Mouse (Mus musculus) mature B cell (primary cell): ENCODE data around the gene Herc6.

ENCODE experiments used
- in situ Hi-C: fragments of 300-500 bp; cut with MboI; formaldehyde crosslinking; loops from 2 replicates; pipeline ENCODE4 v1.14.3; 2019

The Herc6 gene

DNA sequence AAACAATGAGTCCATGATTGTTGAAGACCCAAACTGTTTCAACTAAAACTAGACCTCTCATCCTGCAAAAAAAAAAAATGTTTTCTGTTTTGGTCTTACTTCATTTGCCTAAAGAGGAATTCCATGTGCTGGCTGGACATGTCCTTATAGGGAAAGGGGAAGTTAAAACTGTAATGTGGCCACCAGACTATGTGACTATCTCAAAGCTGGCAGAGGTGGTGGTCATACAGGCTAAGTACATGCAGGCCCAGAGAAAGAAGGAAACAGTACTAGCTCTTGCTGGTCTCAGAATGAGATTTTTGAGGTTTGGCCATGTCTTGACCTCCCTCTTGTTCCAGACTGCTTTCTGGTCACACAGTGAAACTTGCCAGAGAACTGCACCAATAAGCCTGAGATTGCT is 9.2 kb upstream of the Herc6 start:
- in situ Hi-C loops: loop anchor here (10.0 kb wide), 2 partner anchors 647 to 767 kb away; partner anchors contain the start of genes Nt5c3 and Vmn1r4

DNA sequence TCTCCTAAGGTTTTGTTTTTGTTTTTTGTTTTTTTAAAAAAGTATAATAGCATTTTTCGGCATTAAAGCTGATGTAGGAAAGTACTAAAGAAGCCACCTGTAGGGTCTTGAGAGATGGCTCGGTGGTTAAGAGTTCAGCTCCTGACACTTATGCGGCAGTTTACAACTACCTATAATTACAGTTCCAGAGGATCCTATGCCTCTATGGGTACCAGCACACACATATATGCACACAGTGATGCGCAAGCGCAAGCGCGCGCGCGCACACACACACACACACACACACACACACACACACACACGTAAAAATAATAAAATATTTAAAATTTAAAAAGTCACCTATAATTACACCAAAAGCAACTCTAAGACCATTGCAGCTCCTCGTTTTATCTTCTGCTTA is 795 bp downstream of the Herc6 start:
- in situ Hi-C loops: no loop called here

DNA sequence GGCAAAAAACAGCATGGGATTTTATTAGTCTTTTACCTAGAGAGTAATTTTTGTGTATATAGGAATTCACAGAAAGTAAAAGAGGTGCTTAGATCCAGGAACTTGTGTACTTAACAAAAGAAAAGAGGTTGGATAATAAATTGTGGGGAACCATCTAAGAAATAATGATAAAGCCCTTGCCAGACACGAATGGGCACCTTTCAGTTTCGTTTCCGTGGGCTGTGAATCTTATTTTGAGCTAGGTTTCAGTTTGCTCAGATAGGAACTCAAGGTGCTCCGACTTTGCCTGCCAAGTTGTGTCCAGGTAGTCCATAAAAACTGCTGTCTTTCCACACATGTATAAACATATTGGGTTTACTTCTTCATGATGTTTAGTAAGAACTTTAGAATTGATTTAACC is 1.6 kb downstream of the Herc6 start:
- in situ Hi-C loops: no loop called here

DNA sequence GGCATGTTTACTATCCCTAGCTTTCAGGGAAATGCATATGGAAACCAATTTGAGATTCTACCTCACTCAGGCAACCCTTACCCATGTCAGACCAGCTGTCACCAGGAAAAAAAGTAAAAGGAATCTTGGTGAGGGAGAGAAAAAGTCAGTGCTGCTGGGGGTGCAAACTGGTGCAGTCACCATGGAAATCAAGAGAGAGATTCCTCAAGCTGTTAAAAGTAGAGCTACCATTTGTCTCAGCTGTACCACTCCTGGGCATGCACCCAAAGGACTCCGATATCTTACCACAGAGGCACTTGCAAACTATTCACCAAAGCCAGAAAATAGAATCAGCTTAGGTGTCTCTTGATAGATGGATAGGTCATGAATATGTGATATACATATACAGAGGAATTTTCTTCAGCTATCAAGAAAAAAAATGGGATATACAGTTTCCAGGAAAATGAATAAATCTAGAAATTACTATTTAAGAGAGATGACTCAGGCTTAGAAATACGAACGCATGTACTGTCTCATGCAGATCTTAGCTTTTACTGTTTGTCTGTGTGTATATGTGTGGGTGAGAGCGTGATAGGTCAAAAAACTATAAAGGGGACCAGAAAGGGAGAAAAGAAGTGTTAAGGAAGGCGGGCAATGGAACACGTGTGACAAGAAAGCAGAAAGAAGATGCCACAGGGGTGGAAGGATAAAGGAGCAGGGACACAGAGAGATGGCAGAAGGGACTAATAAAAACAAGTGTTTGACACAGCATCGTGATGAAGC is 24.9 kb downstream of the Herc6 start:
- in situ Hi-C loops: no loop called here

DNA sequence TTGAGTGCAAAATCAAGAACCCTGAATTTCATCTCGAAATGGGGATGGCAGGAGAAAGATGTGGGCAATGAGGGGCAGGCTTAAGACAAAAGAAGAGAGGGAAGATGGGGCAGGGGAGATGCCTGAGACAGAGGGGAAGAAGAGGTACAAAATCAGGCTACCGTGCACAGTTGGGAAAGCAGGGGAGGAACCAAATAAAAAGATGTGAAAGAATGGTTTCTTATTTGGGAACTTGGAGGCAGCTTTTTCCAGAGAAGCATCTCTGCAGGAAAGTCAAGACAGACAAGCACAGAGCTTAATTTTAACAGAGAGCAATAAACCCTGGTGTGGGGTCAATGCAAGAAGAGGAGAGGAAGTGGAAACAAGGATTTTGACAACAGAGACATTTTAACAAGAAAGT is 27.2 kb downstream of the Herc6 start:
- in situ Hi-C loops: no loop called here

DNA sequence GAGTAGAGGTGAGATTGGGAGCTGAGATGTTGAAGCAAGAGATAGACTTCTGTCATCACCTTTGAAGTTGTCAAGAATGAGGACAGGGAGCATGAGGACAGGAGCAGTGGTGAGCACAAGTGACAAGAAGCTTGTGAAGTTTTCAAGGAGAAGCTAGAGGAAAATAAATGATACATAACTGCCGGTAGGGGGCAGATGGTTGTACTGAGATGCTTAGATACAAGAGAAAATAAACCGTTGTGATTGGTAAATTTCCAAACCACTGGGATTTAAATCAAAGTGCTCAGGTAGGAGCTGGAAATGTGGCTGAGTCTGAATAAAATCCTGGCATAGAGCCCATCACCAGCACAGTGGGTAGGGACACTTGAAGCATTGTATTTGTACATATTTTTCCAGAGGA is 28.8 kb downstream of the Herc6 start:
- in situ Hi-C loops: no loop called here

DNA sequence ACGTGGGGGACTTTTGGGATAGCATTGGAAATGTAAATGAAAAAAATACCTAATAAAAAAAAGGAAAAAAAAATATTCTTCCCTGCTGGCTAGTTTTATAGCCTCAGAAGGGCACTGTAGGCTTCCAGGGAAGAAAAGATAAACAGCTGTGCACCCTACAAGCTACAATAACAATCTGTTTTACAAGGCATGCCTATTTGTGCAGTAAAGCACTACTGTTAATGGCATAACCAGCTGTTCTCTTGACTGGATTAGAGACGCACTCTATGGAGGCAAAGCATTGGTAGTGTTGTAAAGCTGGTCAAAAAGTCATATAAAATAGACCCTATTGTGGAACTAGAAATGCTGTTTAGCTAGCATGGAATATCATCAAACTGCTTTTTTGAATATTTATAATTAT is 35.0 kb downstream of the Herc6 start:
- in situ Hi-C loops: no loop called here

DNA sequence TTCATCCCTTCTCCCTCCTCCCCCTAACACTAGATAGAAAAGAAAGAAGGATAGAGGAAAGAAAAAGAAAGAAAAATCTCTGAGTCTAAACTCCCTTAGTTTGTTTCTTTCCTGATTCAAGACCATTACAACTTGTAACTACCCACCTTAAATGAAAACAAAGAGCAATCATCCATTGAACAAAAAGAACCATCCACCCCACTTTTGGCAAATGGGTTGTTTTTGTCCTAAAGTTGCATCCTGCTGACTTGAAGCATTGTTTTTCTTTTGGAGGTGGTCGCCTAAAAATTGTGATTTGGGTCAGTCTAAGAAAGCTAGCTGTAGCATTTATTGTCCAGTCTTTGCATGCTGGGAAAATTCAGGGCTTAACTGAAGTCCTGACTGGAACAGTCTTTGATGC is 58.7 kb downstream of the Herc6 start:
- in situ Hi-C loops: no loop called here

DNA sequence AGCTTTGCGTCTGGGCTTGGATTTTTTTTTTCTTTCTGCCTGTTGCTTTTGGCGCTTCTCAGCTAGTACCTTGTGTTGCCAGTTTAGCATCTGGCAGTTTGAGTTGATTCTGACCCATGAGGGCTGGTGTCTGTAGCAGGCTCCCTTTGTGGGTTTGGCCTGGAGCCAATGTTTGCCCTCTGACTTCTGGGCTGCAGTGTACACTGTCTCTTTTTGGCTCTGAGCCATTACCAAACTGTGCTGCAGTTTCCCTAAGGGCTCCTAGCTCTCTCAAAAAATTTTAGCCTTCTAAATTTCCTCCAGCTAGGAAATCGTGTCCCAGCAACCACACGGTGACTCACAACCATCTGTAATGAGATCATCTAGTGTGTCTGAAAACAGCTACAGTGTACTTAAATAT is 61.0 kb downstream of the Herc6 start:
- in situ Hi-C loops: no loop called here

DNA sequence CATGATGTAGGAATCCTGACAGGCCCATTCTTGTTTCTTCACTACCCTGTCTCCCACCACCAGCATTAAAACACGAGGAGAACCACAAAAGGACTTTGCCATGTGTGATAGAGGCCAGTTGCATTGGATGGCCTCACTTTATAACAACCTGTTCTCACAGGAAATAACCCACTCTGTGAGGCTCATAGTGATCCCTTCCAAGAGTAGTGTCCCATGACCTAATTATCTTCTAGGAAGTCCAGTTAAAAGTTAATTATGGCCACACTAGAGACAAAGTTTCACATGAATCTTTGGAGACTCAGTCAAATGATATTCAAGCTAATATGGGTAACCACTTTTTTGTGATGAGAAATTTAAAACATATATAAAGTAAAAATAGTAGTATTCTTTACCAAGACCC is 66.5 kb downstream of the Herc6 start:
- in situ Hi-C loops: no loop called here

DNA sequence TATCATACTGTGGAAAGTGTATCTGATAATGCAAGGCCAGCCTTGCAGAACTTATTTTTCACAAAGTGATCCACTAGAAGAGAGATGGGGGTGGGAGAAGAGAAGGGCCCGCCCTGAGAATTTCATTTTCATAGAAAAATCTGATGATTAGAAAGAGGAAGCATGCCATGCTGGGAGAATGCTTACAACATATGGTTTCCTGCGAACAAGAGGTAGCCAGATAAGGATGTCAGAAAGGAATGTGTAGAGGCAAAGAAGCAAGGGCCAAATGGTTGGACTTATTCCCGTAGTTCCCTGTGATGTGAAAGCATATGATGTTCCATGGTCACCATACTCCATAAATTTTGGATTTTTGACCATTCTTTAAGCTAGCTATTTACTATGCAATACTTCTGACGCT is 80.5 kb downstream of the Herc6 start:
- in situ Hi-C loops: no loop called here

DNA sequence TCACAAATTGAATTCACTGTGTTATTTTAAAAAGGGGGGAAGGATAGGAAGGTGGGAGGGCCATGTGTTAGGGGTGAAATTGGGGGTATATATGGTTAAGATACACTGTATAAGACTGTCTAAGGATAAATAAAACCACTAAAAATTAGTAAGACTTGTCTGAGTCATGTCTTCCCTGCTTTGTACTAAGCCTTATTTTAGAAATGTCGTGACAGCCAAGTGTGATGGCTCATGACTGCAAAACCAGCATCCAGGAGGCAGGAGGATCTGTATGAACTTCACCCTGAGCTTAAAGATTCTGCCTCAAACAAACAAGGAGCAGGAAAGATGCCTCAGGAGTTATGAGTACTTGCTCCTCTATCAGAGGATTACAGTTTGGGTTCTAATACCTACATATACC is 103.4 kb downstream of the Herc6 start:
- in situ Hi-C loops: loop anchor here (25.0 kb wide), 1 partner anchor 772 kb away; the partner anchor contains the start of genes Nt5c3 and Vmn1r4

DNA sequence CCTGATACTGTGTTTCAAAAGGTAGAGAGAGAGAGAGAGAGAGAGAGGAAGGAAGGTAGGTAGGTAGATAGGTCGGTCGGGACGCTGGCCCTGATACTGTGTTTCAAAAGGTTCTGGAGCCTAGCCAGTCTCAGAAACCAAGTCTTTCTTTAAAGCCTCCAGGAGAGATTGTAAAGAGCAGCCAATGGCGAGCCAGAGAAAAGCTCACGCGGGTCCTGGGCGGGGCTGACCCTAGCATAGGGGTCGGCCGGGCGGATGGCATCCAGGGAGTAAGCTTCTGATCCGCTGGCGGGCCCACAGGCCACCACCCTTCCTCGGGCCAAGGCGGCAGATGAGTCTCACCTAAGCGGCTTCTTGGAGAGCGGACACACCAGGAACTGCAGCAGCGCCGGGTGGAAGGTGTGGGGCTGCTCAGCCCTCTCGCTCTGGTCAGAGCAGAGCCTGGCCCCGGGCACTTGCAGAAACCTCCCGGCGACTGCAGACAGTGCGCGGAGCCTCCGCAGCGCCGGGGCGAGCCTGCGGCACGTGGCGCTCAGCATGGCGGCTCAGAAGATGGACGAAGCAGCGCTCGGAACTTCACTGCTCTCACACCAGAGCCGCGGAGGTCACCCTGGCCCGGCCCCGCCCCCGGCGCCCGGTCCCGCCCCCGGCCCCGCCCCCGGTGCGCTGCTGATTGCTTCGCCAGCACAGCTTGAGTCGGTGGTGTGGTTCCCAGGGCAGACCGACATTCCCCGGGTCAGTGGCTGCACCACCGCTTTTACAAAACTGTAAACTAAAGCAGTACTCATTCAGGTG is 110.9 kb downstream of the Herc6 start, which contains the start of gene Pyurf:
TSS of gene Pyurf (minus strand) at position 612 of the 795 bp plus-strand sequence.
- in situ Hi-C loops: loop anchor here (25.0 kb wide), 1 partner anchor 779 kb away; the partner anchor contains the start of genes Nt5c3 and Vmn1r4

DNA sequence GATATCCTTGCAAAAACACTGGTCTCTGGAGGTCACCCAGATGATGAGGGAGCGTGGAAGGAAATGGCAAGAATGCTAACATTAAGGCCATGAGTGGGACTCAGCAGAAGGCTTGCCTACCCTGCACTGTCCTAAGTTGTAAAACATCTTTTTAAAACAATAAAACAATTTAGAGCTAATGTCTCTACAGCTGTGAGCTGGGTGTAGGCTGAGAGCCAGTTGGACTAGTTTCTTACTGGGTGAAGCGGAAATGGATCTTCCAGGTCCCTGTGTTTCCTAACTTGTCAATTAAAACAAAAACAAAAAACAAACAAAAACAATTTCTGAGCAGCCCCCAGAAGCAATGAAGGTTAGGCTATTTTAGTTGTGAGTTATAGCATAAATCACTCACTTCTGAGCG is 112.3 kb downstream of the Herc6 start:
- in situ Hi-C loops: loop anchor here (25.0 kb wide), 1 partner anchor 781 kb away; the partner anchor contains the start of genes Nt5c3 and Vmn1r4

DNA sequence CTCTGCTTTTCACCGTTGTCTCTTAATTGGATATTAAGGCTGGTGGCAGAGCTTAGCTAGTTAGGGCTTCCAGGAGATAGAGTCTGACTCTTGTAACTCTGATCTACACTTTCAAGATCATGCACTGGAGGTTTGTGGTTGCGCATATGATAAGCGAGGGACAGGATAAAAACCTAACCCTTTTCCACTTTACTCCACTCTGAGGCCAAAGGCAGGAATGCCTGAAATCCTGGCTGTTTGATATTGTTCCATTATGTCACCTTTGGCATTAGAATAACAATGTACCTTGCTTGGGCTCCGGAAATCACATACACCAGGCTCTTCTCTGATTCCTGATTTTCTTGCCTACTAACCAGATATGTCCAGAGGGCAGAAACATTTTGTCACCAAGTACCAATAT is 120.9 kb downstream of the Herc6 start:
- in situ Hi-C loops: no loop called here

DNA sequence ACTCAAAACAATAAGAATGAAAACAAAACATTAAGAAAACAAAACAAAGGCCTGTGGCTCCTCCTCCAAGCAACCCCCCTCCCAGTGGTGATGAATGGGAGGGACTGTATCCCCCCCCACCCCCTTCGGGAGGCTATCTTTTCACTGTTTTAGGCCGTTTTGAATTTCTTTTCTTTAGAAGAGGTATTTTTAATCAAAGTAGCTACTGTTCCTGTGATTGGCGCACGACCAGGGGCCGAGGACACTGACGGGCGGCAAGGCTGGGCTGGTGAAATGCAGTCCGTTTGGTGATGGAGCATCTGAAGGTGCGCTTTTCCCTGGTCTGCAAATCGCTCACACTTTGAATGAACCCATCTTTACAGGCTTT is 121.6 kb downstream of the Herc6 start, which contains the start of gene Lancl2:
TSS of gene Lancl2 (plus strand) at position 165 of the 367 bp plus-strand sequence.
- in situ Hi-C loops: no loop called here

DNA sequence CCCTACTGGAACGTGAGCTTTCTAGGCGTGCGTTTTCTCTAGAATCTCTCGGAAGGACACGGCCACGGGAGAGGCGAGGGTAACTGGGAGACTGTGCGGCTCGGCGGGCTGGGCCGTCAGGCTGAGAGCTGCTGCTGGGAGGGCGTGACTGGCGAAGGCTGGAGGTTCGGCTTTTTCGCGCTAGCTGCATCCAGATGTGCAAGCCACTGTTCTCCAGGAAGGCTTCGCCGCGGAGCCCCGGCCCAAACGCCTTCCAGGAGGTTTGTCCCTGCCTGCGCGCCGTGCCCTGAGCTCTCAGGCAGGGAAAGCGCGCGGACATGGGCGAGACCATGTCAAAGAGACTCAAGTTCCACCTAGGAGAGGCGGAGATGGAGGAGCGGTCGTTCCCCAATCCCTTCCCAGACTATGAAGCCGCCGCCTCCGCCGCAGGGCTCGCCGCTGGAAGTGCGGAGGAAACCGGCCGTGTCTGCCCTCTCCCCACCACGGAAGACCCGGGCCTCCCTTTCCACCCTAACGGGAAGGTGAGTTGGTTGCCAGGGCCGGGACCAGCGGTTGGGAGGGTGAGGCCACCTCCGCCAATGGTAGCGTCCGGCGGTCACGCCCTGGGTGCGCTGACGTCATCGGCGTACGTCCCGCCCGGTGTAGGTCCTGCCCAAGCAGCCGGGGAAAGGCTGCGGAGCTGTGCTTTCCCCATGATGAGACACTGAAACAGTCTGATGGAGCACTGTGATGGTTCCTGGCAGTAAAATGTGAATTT is 122.1 kb downstream of the Herc6 start:
- in situ Hi-C loops: no loop called here

DNA sequence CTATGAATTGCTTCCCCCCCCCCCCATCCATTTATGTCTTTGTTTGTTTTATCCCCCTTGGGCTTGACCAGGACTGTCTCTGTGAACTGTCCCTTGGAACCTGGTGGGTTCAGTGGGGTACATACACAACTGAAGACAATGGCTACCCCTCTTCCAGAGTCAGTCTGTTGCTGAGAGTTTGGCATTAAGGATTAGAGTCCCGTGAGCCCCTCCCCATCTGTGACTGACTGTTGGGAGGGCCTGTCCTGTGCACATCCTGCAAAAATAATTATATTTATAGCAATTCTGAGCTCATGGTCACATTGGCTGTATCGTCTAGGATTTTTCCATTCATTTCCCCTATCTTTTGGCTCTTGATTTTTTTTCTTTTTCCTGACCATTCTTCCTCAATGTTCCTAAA is 122.9 kb downstream of the Herc6 start:
- in situ Hi-C loops: no loop called here

DNA sequence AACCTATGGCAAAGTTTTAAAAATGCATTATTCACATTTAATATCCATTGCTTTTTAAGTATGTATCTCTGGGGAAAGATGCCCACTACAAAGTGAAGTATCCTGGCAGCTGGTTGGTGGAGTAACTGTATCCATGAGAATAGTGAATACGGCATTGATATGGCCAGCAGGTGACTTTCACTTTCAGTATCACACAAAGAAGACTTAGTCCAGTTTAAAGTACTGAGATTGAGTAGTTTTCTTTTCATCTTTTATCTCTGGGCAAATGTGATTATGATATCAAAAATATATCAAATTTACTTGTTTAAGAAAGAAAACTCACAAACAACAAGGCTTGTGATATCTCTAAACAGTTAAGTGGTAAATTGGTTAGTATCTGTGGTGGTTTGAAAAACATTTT is 125.9 kb downstream of the Herc6 start:
- in situ Hi-C loops: no loop called here

DNA sequence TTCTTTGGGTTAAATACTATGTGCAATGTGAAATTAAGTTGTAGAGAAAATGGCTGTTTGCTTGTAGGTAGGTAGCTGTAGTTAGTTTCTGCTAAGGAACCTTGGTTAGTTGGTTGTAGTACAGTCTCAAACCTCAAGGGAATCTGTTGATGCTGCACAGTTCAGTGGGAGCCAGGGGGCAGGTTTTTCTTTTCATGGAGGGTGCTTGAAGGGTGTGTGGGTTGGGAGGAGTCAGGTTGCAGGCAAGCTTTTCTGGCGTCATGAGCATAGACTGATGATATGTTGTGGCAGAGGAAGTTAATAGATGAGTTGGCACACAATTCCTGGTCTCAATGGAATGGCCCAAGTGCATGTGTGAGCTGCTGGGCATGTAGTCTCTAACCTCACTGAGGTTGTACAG is 130.9 kb downstream of the Herc6 start:
- in situ Hi-C loops: no loop called here
